Mouse (Mus musculus): ENCODE measurements around the gene Grhl1.

DNA sequence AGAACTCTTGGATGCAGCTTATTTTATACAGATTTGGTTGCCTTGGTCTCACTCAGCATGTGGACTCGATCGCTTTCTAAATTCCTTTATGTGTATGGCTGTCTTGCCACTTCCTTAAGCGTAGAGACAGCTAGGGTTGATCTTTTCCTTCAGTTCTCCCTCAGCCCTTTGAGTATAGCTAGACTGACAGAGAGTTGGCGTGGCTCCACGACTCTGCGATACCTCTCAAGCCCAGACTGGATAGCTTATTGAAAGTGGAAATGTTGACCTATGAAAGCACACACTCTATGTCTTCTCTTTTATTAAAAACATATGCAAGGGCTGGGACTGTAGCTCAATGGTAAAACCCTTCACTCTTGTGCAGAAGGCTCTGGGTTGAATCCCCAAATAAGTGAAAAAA lies 25.3 kb downstream of the Grhl1 start:
- no peak for TF ChIP-seq CTCF (IDR thresholded peaks at IDR 0.05; ENCODE audit: extremely low read depth, insufficient read depth, low read length)
- TF ChIP-seq POLR2A (IDR thresholded peaks at IDR 0.05; ENCODE audit: extremely low read depth, insufficient read depth, low read length): no peak
